ENCODE assay signal across 10 mouse cellular contexts in the genomic region with DNA sequence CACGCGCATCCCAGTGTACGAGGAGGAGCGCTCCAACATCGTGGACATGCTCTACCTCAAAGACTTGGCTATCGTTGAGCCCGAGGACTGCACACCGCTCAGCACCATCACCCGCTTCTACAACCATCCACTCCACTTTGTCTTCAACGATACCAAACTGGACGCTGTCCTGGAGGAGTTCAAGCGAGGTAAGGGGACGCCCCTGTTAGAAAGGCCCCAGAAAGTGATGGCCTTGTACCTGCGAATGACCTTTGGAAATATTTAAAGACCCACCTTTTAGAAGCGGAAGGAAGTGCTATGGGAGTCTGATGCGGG. TPM values are rescaled to one million over a fixed set of nuclear protein-coding genes. Genes with fewer than 3 reads are reported as not detected.
DNase-seq lines count a peak whose midpoint lies in the region; ATAC-seq and TF ChIP-seq lines count a peak whose summit lies in the region.
"Had no signal": no experiment of that assay in that cellular context is flagged by ENCODE, and none has a peak within 500 bp of the region (broad histone marks: within the 10 kb centered on the region; RNA-seq: fewer than 3 reads in every experiment).

No protein-coding gene starts in this region.

- H3K9ac ChIP-seq in liver, adult 2 months (ENCODE audit: low read depth, low read length): peak overlapping the region; percentile 92
- H3K9ac ChIP-seq in embryonic facial prominence, embryonic 12.5 days: peak overlapping the region; percentile 87
- peak overlapping the region; percentile 74 for H3K9ac ChIP-seq in intestine, embryonic 14.5 days (ENCODE audit: low read length)

- ATAC-seq in embryonic facial prominence, embryonic 12.5 days (ENCODE audit: insufficient number of reproducible peaks, insufficient read depth, low FRiP score, low TSS enrichment): no peak
- no peak for ATAC-seq in intestine, embryonic 14.5 days (replicated peaks; ENCODE audit: low FRiP score, low TSS enrichment, low read depth)
- no peak for ATAC-seq in granulocyte monocyte progenitor cell, adult 5-6 weeks (replicated peaks; ENCODE audit: poor library complexity, severe bottlenecking)

- no peak for TF ChIP-seq CTCF in liver, adult 2 months (IDR thresholded peaks at IDR 0.05; ENCODE audit: low read depth, low read length)

- no peak for TF ChIP-seq POLR2A in liver, adult 2 months (IDR thresholded peaks at IDR 0.05; ENCODE audit: extremely low read depth, insufficient read depth, low read length)
- no peak for TF ChIP-seq POLR2A in myocyte (IDR thresholded peaks at IDR 0.05; ENCODE audit: insufficient read length, low read depth)

- peaks cover 8% of the 10 kb centered on the region; the same call in 1 of the 2 replicates for H3K79me2 ChIP-seq in liver, adult 2 months (ENCODE audit: control insufficient read depth, insufficient read depth, low read length)
- H3K79me2 ChIP-seq in myocyte (ENCODE audit: control insufficient read depth, insufficient read depth): peaks cover 39% of the 10 kb centered on the region

- peak overlapping the region; percentile 84 for H3K4me2 ChIP-seq in embryonic facial prominence, embryonic 12.5 days (replicated peaks)
- H3K4me2 ChIP-seq in intestine, embryonic 14.5 days (ENCODE audit: low read length): peak overlapping the region; percentile 91
- peak overlapping the region; percentile 100 for H3K4me2 ChIP-seq in myocyte (ENCODE audit: low read depth)

- H3K9me3 ChIP-seq in embryonic facial prominence, embryonic 12.5 days: no peaks in the 10 kb centered on the region
- no peaks in the 10 kb centered on the region for H3K9me3 ChIP-seq in intestine, embryonic 14.5 days (ENCODE audit: control insufficient read depth, low read length)

- DNase-seq in liver, adult 2 months (ENCODE audit: extremely low read depth, low read depth, low spot score): no peak
- DNase-seq in liver: no peak
- no peak for DNase-seq in intestine, embryonic 14.5 days (ENCODE audit: low spot score)
- DNase-seq in retina, postnatal 1 day: no peak
- no peak for DNase-seq in right cerebral cortex, postnatal 14 days

- H3ac ChIP-seq in myocyte (ENCODE audit: control insufficient read depth, insufficient read length): peak overlapping the region; percentile 67

- H3K4me3 ChIP-seq in liver, adult 2 months (ENCODE audit: insufficient read depth, low read depth, low read length): peak overlapping the region; percentile 90
- peak overlapping the region; percentile 94 for H3K4me3 ChIP-seq in embryonic facial prominence, embryonic 12.5 days
- H3K4me3 ChIP-seq in intestine, embryonic 14.5 days (ENCODE audit: low read depth, low read length): peak overlapping the region; percentile 96
- peak overlapping the region; percentile 39 for H3K4me3 ChIP-seq in myocyte

- H3K36me3 ChIP-seq in liver, adult 2 months (ENCODE audit: control insufficient read depth, insufficient read depth, low read length): no peaks in the 10 kb centered on the region
- H3K36me3 ChIP-seq in embryonic facial prominence, embryonic 12.5 days: 0 out of 2 replicates have a peak, but pooled peaks cover 16% of the 10 kb centered on the region
- H3K36me3 ChIP-seq in intestine, embryonic 14.5 days (ENCODE audit: control insufficient read depth, insufficient read depth, low read length): peaks cover 3% of the 10 kb centered on the region
- H3K36me3 ChIP-seq in myocyte (ENCODE audit: control insufficient read depth, insufficient read depth): no peaks in the 10 kb centered on the region

- H3K4me1 ChIP-seq in liver, adult 2 months (ENCODE audit: control insufficient read depth, insufficient read depth, low read length): peaks cover 8% of the 10 kb centered on the region
- H3K4me1 ChIP-seq in embryonic facial prominence, embryonic 12.5 days: peaks cover 19% of the 10 kb centered on the region
- H3K4me1 ChIP-seq in intestine, embryonic 14.5 days (replicated peaks; ENCODE audit: control insufficient read depth, insufficient read depth, low read length): peaks cover 14% of the 10 kb centered on the region

- H3K27me3 ChIP-seq in liver, adult 2 months (ENCODE audit: control insufficient read depth, insufficient read depth, low read length): no peaks in the 10 kb centered on the region
- no peaks in the 10 kb centered on the region for H3K27me3 ChIP-seq in embryonic facial prominence, embryonic 12.5 days
- no peaks in the 10 kb centered on the region for H3K27me3 ChIP-seq in intestine, embryonic 14.5 days (replicated peaks; ENCODE audit: control insufficient read depth, insufficient read depth, low read length)
- no peaks in the 10 kb centered on the region for H3K27me3 ChIP-seq in myocyte (ENCODE audit: control insufficient read depth, insufficient read depth, insufficient read length)

- H3K27ac ChIP-seq in liver, adult 2 months (replicated peaks; ENCODE audit: insufficient read depth, low read depth, low read length): no peak overlapping the region
- H3K27ac ChIP-seq in embryonic facial prominence, embryonic 12.5 days: no peak overlapping the region
- peak overlapping the region; percentile 96; the same call in 1 of the 2 replicates for H3K27ac ChIP-seq in intestine, embryonic 14.5 days (ENCODE audit: low read depth)

- WGBS in liver, adult 2 months: 7% methylated on average over 16 of the region's 16 CpGs
- WGBS in embryonic facial prominence, embryonic 12.5 days: 1% methylated on average over 16 of the region's 16 CpGs
- WGBS in intestine, embryonic 14.5 days: under 1% methylated on average over 16 of the region's 16 CpGs

TF ChIP-seq in myocyte, 11 proteins besides CTCF, POLR2A, EP300 and RAD21:
- TF ChIP-seq E2F4 (IDR thresholded peaks at IDR 0.05; ENCODE audit: insufficient read depth) (no peak), TCF3 (IDR thresholded peaks at IDR 0.05; ENCODE audit: insufficient read length, low read depth) (no peak), POLR2AphosphoS2 (IDR thresholded peaks at IDR 0.05; ENCODE audit: insufficient read length, low read depth) (no peak), TCF12 (IDR thresholded peaks at IDR 0.05; ENCODE audit: insufficient read depth, poor library complexity, severe bottlenecking) (no peak), REST (IDR thresholded peaks at IDR 0.05; ENCODE audit: insufficient read depth, insufficient read length) (no peak), MAX (IDR thresholded peaks at IDR 0.05; ENCODE audit: low read depth) (no peak), USF1 (IDR thresholded peaks at IDR 0.05; ENCODE audit: low read depth) (no peak), MYOD1 (IDR thresholded peaks at IDR 0.05; ENCODE audit: control insufficient read depth in 1 of 3, insufficient read length in 2 of 3, low read depth in 2 of 3) (no peak), MYOG (IDR thresholded peaks at IDR 0.05; ENCODE audit: control insufficient read depth in 1 of 3, insufficient read depth in 1 of 3, insufficient read length in 2 of 3, low read depth in 2 of 3) (no peak), SRF (IDR thresholded peaks at IDR 0.05; ENCODE audit: control insufficient read depth, insufficient read length, low read depth) (no peak), CEBPB (IDR thresholded peaks at IDR 0.05; ENCODE audit: insufficient read depth, poor library complexity, severe bottlenecking) (no peak)

RNA-seq across cellular contexts. Expression of a gene that starts 1.3 kb away (rescaled TPM):
- 4.4 and 6.8 TPM in 2 replicates for total RNA-seq in liver, adult 2 months (2014; rRNA removed)
- 11.3 and 14.1 TPM in 2 replicates for polyA plus RNA-seq in liver, adult 2 months (2012; rRNA removed)
- polyA plus RNA-seq in embryonic facial prominence, embryonic 12.5 days (2016; fragmentation: Nextera tagmentation; extraction: Ambion mirVana): 4.3 and 5.6 TPM in 2 replicates
- polyA plus RNA-seq in intestine, embryonic 14.5 days (2014; fragmentation: Nextera tagmentation; extraction: Ambion mirVana): 5.4 and 6.2 TPM in 2 replicates
- 10.2 TPM for polyA plus RNA-seq in myocyte (2012; fragmentation: generic; extraction: Trizol)
- total RNA-seq in granulocyte monocyte progenitor cell, adult 5-6 weeks (2014; fragmentation: Nextera tagmentation): 14.7 and 28.8 TPM in 2 replicates
- total RNA-seq in granulocyte monocyte progenitor cell, adult 5-6 weeks (2017): 9.3 and 14.4 TPM in 2 replicates

RNA-seq across cellular contexts. Expression of a gene that starts 23.8 kb away (rescaled TPM):
- 1.8 and 2.0 TPM in 2 replicates for total RNA-seq in liver, adult 2 months (2014; rRNA removed)
- 3.5 and 5.1 TPM in 2 replicates for polyA plus RNA-seq in liver, adult 2 months (2012; rRNA removed)
- 19.2 and 24.0 TPM in 2 replicates for polyA plus RNA-seq in embryonic facial prominence, embryonic 12.5 days (2016; fragmentation: Nextera tagmentation; extraction: Ambion mirVana)
- 11.6 and 14.8 TPM in 2 replicates for polyA plus RNA-seq in intestine, embryonic 14.5 days (2014; fragmentation: Nextera tagmentation; extraction: Ambion mirVana)
- polyA plus RNA-seq in myocyte (2012; fragmentation: generic; extraction: Trizol): 78.6 TPM
- total RNA-seq in granulocyte monocyte progenitor cell, adult 5-6 weeks (2014; fragmentation: Nextera tagmentation): 7.0 and 12.2 TPM in 2 replicates
- total RNA-seq in granulocyte monocyte progenitor cell, adult 5-6 weeks (2017): 5.8 and 8.4 TPM in 2 replicates

RNA-seq across cellular contexts. Expression of a gene that starts 26.3 kb away (rescaled TPM):
- not detected in 2 replicates for total RNA-seq in liver, adult 2 months (2014; rRNA removed)
- polyA plus RNA-seq in liver, adult 2 months (2012; rRNA removed): not detected in 2 replicates
- polyA plus RNA-seq in embryonic facial prominence, embryonic 12.5 days (2016; fragmentation: Nextera tagmentation; extraction: Ambion mirVana): 0.49 TPM in 1 of 2 replicates, not detected in the other
- 0.99 TPM in 1 of 2 replicates, not detected in the other for polyA plus RNA-seq in intestine, embryonic 14.5 days (2014; fragmentation: Nextera tagmentation; extraction: Ambion mirVana)
- 0.13 TPM for polyA plus RNA-seq in myocyte (2012; fragmentation: generic; extraction: Trizol)
- total RNA-seq in granulocyte monocyte progenitor cell, adult 5-6 weeks (2014; fragmentation: Nextera tagmentation): not detected in 2 replicates
- 0.93 TPM in 1 of 2 replicates, not detected in the other for total RNA-seq in granulocyte monocyte progenitor cell, adult 5-6 weeks (2017)
- total RNA-seq: adrenal gland, postnatal 25 days had no signal
- polyA plus RNA-seq: large intestine, adult 2 months had no signal

RNA-seq across cellular contexts. Expression of a gene that starts 34.3 kb away (rescaled TPM):
- total RNA-seq in liver, adult 2 months (2014; rRNA removed): 2.6 and 4.9 TPM in 2 replicates
- 7.7 and 9.4 TPM in 2 replicates for polyA plus RNA-seq in liver, adult 2 months (2012; rRNA removed)
- 20.4 and 23.9 TPM in 2 replicates for polyA plus RNA-seq in embryonic facial prominence, embryonic 12.5 days (2016; fragmentation: Nextera tagmentation; extraction: Ambion mirVana)
- polyA plus RNA-seq in intestine, embryonic 14.5 days (2014; fragmentation: Nextera tagmentation; extraction: Ambion mirVana): 25.7 and 28.6 TPM in 2 replicates
- 17.9 TPM for polyA plus RNA-seq in myocyte (2012; fragmentation: generic; extraction: Trizol)
- total RNA-seq in granulocyte monocyte progenitor cell, adult 5-6 weeks (2014; fragmentation: Nextera tagmentation): 4.9 and 6.5 TPM in 2 replicates
- 3.1 and 7.2 TPM in 2 replicates for total RNA-seq in granulocyte monocyte progenitor cell, adult 5-6 weeks (2017)

RNA-seq across cellular contexts. Expression of a gene that starts 41.5 kb away (rescaled TPM):
- 2.3 and 3.9 TPM in 2 replicates for total RNA-seq in liver, adult 2 months (2014; rRNA removed)
- 2.4 and 2.7 TPM in 2 replicates for polyA plus RNA-seq in liver, adult 2 months (2012; rRNA removed)
- polyA plus RNA-seq in embryonic facial prominence, embryonic 12.5 days (2016; fragmentation: Nextera tagmentation; extraction: Ambion mirVana): 15.3 and 16.1 TPM in 2 replicates
- 27.7 and 30.2 TPM in 2 replicates for polyA plus RNA-seq in intestine, embryonic 14.5 days (2014; fragmentation: Nextera tagmentation; extraction: Ambion mirVana)
- 21.6 TPM for polyA plus RNA-seq in myocyte (2012; fragmentation: generic; extraction: Trizol)
- 7.6 and 14.1 TPM in 2 replicates for total RNA-seq in granulocyte monocyte progenitor cell, adult 5-6 weeks (2014; fragmentation: Nextera tagmentation)
- 4.4 and 6.1 TPM in 2 replicates for total RNA-seq in granulocyte monocyte progenitor cell, adult 5-6 weeks (2017)

Comparison
In these comparisons a context has a peak if more than half of its experiments do, and no peak if none do; other contexts are left out.
1. H3K4me3 ChIP-seq: peak in every context shown above with its lines; median percentile 96 in intestine, embryonic 14.5 days; 94 in embryonic facial prominence, embryonic 12.5 days; 90 in liver, adult 2 months; 39 in myocyte.